Mouse (Mus musculus): ENCODE results near the gene Olfr794.

GRCm38 (mm10) chr10:129567355-129567754 is at the start of gene Olfr794:
- TF ChIP-seq GATA1 (IDR thresholded peaks at IDR 0.05; ENCODE audit: low read length): no peak
- no peak for TF ChIP-seq TAL1 (IDR thresholded peaks at IDR 0.05; ENCODE audit: low read length)
